Mouse (Mus musculus): ENCODE data around the gene Esyt3. TPM values are rescaled to one million over a fixed set of nuclear protein-coding genes. Genes with fewer than 3 reads are reported as not detected.

Esyt3 gene
- polyA plus RNA-seq, 1 experiment from 2014 or later = 0.38 TPM

DNA sequence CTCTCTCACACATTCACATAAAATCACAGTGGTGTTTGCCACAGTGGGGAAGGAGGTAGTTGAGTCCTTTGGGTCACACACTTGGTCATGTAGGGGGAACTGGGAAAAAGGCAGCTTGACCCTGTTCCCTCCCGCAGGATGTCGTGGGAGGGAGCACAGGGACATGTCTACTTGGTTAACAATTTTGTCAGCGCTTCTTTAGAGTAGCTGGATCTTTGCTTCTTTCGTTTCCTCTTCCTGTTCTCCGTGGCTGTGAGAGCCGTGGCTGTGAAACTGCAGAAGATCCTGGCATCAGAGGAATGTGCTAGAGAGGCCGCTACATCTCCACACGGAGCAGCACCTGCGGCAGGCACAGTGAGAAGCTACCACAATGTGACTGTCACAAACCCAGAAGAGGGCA lies 24.2 kb upstream of the Esyt3 start:
- H3K9ac ChIP-seq = no peak overlapping the region
- H3K4me3 ChIP-seq = no peak overlapping the region
- WGBS = 82% methylated on average over 9 of the region's 9 CpGs
- no peak overlapping the region for H3K27ac ChIP-seq
- no peak overlapping the region for H3K4me2 ChIP-seq
- H3K4me1 ChIP-seq (replicated peaks) = no peaks in the 10 kb centered on the region
- H3K36me3 ChIP-seq = peaks cover 21% of the 10 kb centered on the region
- H3K27me3 ChIP-seq = no peaks in the 10 kb centered on the region
- ATAC-seq (ENCODE audit: low FRiP score) = no peak
- H3K9me3 ChIP-seq = no peaks in the 10 kb centered on the region

DNA sequence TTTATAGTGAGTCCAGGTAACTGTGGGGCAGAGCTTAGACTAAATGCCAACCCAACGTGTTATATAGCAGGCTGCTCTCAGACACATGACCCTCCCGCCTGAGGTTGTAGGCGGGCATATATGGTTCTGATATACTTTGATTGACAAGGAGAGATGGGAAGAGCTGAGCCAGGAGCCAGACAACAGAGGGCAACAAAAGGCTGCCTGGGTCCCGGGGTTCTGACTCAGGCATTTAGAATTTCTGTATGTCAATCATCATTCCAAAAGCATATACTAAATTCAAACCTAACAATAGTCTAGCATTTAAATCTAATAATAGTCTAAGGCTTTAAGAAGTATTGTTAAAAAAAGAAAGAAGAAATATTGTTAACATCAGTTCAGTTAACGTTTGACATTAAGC lies 20.8 kb upstream of the Esyt3 start:
- Histone ChIP-seq H3K4me2 (no peak overlapping the region), H3K9me3 (no peaks in the 10 kb centered on the region), H3K27me3 (no peaks in the 10 kb centered on the region), H3K4me3 (no peak overlapping the region), H3K9ac (no peak overlapping the region), H3K4me1 (replicated peaks) (peaks cover 3% of the 10 kb centered on the region), H3K27ac (no peak overlapping the region), H3K36me3 (no peaks in the 10 kb centered on the region)
- ATAC-seq (ENCODE audit: low FRiP score) = no peak
- WGBS = 68% methylated on average over 5 of the region's 5 CpGs

DNA sequence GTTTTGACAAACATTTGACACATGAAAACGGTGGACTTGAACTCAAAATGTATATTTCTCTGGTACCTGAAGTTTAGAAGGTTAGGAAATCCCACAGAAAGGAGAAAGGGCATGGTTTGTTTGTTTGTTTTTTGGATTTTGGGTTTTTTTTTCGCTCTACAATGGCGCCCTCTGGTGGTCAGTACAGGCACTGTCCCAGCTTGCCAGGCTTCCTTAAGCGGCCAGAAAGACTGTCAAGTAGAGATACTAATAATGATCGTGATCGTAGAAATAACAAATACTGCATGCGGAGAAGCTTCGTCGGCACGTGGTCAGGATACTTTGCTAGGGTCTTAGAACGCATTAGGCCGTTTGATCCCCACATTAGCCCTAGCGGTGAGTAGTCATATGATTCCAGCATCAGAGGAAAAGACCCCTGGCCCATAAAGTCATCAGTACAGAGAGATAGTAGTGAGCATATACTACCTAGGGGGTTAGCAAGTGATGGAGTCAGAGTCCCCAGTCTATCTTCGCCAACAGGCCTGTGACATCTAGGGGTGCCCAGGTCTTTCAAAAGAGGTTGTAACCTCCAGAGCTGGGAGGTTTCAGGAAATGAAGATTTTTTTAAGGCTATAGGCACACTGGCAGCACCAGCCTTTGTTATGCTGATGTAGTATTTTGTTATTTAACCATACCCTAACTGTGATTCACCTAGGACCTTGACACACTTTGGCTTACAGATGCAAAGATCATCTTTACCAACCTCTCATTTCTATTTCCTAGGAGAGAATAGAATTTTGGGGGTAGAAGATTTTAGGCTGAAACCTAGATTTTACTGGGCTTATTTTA lies 18.4 kb upstream of the Esyt3 start:
- no peaks in the 10 kb centered on the region for H3K36me3 ChIP-seq
- no peaks in the 10 kb centered on the region; the same call in 1 of the 2 replicates for H3K9me3 ChIP-seq
- 11% methylated on average over 14 of the region's 14 CpGs for WGBS
- no peak overlapping the region for H3K27ac ChIP-seq
- no peaks in the 10 kb centered on the region for H3K27me3 ChIP-seq
- H3K4me1 ChIP-seq (replicated peaks) = peaks cover 3% of the 10 kb centered on the region
- no peak overlapping the region for H3K9ac ChIP-seq
- peak overlapping the region; percentile 31; the same call in 1 of the 2 replicates for H3K4me2 ChIP-seq
- 0 out of 2 replicates have a peak overlapping the region, but pooled peaks have one; percentile 6 for H3K4me3 ChIP-seq
- ATAC-seq (ENCODE audit: low FRiP score) = no peak

DNA sequence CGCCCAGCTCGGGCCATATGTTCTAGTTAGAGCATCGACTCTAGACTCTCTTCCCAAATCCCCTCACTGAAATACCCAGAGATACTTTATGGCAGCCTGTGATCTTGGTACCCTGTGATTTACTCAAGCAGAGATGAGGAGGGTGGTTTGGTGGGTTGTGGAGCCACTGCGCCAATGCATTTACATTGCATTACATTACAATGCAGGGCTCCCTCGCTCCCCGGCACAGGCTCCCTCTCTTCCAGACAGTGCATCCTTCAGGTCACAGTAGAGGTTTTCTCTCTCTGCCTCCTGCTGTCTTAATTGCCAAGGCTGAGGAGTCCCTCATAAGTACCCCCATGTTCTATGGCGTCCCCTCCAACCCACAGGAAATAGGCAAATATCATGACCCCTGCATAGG lies 10.1 kb upstream of the Esyt3 start:
- H3K27ac ChIP-seq = no peak overlapping the region
- WGBS = 69% methylated on average over 7 of the region's 7 CpGs
- H3K4me3 ChIP-seq = no peak overlapping the region
- no peaks in the 10 kb centered on the region for H3K27me3 ChIP-seq
- no peaks in the 10 kb centered on the region; the same call in 1 of the 2 replicates for H3K9me3 ChIP-seq
- no peak overlapping the region for H3K4me2 ChIP-seq
- H3K9ac ChIP-seq = no peak overlapping the region
- H3K4me1 ChIP-seq (replicated peaks) = no peaks in the 10 kb centered on the region
- H3K36me3 ChIP-seq = no peaks in the 10 kb centered on the region
- no peak for ATAC-seq (ENCODE audit: low FRiP score)

DNA sequence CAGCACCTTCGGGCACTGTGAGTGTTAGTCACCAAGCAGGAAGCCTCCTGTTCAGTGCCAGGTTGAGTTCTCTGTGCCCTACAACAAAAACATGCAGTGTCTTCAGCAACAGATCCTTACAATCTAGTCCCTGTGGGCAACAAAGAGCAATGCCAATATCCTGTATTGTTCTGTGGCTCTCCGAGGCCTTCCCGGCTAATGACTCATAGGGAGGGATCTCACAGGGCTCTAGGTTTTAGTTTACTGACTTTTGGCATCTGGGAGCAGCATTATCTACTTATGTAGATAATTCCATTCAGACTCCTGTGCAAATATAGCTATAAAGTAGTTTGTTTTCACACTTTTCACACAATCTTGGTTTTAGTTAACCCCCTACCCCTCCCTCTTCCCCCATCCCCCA lies 7.5 kb upstream of the Esyt3 start:
- Histone ChIP-seq H3K4me3 (no peak overlapping the region), H3K27me3 (peaks cover 7% of the 10 kb centered on the region; the same call in 1 of the 2 replicates), H3K9me3 (no peaks in the 10 kb centered on the region), H3K36me3 (no peaks in the 10 kb centered on the region), H3K27ac (no peak overlapping the region), H3K4me1 (replicated peaks) (no peaks in the 10 kb centered on the region), H3K4me2 (no peak overlapping the region), H3K9ac (no peak overlapping the region)
- ATAC-seq (ENCODE audit: low FRiP score) = no peak
- 77% methylated on average over 3 of the region's 3 CpGs for WGBS

DNA sequence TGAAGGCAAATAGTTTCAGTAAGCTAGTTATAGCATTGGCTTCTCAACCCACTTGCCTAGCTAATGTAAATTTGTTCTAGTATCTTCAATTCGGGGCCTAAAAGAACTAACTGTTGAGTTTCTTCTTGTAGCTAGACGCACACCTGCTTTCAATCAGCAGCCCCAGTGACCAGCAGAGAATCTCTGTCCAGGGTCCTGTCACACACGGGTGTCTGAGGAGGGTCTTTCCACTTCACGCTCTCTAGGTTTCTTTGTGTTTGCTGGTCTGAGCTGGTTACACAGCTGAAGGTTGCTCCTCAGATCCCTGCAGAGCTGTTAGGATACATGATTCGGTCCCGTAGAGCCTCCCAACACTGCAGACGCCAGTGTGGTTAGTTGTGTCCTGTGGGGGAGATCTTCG lies 4.7 kb upstream of the Esyt3 start:
- H3K9ac ChIP-seq = no peak overlapping the region
- no peaks in the 10 kb centered on the region for H3K36me3 ChIP-seq
- H3K4me3 ChIP-seq = no peak overlapping the region
- H3K4me1 ChIP-seq (replicated peaks) = peaks cover 7% of the 10 kb centered on the region
- peaks cover 33% of the 10 kb centered on the region for H3K27me3 ChIP-seq
- H3K27ac ChIP-seq = no peak overlapping the region
- H3K4me2 ChIP-seq = no peak overlapping the region
- ATAC-seq (ENCODE audit: low FRiP score) = no peak
- WGBS = 69% methylated on average over 8 of the region's 8 CpGs
- no peaks in the 10 kb centered on the region for H3K9me3 ChIP-seq

DNA sequence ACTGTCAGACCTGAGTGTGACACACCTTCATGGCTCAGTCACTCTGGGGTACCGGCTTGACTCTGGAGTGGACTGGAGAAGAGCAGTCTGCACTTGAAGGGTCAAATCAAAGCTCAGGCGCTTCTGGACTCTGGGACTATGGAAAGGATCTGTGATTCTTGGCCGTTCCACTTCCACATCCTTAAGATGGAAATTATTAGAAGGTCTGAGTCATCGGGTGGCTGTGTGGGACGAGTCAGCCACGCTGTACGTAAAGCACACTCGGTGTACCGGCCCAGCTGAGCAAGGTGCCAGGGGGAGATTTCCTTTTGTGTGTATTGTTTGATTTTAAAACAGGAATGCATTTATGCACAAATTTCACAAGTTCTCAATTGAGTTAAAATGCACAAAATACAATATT lies 3.6 kb upstream of the Esyt3 start:
- Histone ChIP-seq H3K9me3 (no peaks in the 10 kb centered on the region), H3K4me1 (replicated peaks) (peaks cover 17% of the 10 kb centered on the region), H3K27ac (no peak overlapping the region), H3K4me3 (no peak overlapping the region), H3K36me3 (no peaks in the 10 kb centered on the region), H3K4me2 (no peak overlapping the region), H3K9ac (no peak overlapping the region), H3K27me3 (peaks cover 44% of the 10 kb centered on the region)
- no peak for ATAC-seq (ENCODE audit: low FRiP score)
- WGBS = 91% methylated on average over 9 of the region's 9 CpGs

DNA sequence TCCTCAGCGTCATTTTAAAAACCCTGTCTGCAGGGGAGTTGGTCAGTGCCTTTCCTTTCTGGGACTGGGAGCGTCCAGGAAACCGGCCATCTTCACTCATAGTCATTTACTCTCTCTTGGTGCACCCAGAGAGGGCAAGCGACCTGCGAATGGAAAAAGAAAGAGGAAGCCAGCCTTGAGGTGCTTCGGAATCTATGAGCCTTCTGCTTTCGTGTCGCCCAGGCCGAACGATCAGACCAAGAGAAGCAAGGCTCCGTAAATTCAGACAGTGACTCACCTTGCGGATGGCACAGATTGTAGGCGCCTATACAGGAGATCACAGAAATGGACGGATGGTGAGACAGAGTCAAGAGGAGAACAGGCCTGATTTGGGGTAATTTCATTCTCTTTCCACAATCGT lies 655 bp upstream of the Esyt3 start:
- no peaks in the 10 kb centered on the region for H3K36me3 ChIP-seq
- H3K27ac ChIP-seq = no peak overlapping the region
- no peak overlapping the region for H3K4me3 ChIP-seq
- H3K27me3 ChIP-seq = peaks cover 64% of the 10 kb centered on the region
- no peak overlapping the region for H3K9ac ChIP-seq
- no peak for ATAC-seq (ENCODE audit: low FRiP score)
- no peak overlapping the region for H3K4me2 ChIP-seq
- H3K4me1 ChIP-seq (replicated peaks) = peaks cover 17% of the 10 kb centered on the region
- H3K9me3 ChIP-seq = no peaks in the 10 kb centered on the region
- WGBS = 89% methylated on average over 15 of the region's 15 CpGs

DNA sequence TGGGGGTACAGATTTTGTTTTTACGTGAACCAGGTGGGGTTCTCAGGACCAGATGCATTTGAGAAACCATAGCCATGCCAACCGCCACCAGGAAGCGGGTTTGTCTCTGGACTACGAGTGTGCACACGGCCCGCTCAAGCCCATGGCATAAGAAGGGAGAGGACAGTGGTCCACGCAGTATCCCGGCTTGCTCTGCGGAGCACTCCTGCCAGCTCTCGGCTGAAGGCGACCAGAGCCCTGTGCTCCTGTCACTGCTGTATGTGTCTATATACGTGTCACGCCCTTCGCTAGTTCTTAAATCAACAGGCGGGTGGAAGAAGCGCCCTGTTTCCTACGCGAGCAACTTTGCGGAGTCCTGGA lies 816 bp downstream of the Esyt3 start:
- no peaks in the 10 kb centered on the region for H3K9me3 ChIP-seq
- peak; percentile 57 for ATAC-seq (ENCODE audit: low FRiP score)

DNA sequence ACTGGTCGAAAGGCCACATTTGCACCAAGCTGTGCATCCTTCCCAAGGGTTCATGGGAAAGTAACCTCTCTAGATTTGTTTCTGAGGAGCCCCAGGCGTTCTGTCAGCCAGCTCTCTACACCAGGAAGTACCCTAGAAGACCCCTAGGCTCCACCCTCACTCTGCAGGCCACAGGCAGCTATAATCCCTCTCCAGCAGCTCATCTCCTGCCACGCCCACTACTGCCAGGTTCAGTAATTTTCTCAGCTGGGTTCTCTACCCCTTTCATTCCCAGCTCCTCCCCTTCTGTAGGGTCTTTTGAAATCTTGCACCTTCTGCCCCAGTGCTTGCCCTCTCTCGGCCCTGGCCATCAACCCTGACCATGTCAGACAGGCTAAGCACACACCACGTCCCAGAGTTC lies 2.4 kb downstream of the Esyt3 start:
- no peak overlapping the region for H3K4me2 ChIP-seq
- no peak overlapping the region for H3K9ac ChIP-seq
- H3K4me1 ChIP-seq (replicated peaks) = peaks cover 17% of the 10 kb centered on the region
- peaks cover 58% of the 10 kb centered on the region for H3K27me3 ChIP-seq
- H3K36me3 ChIP-seq = no peaks in the 10 kb centered on the region
- 31% methylated on average over 5 of the region's 5 CpGs for WGBS
- no peak for ATAC-seq (ENCODE audit: low FRiP score)
- H3K4me3 ChIP-seq = no peak overlapping the region
- no peak overlapping the region for H3K27ac ChIP-seq
- no peaks in the 10 kb centered on the region for H3K9me3 ChIP-seq

More for the DNA sequence above, 816 bp downstream of the Esyt3 start:
- Histone ChIP-seq H3K36me3 (no peaks in the 10 kb centered on the region), H3K9ac (peak overlapping the region; percentile 68; the same call in 1 of the 2 replicates), H3K27ac (no peak overlapping the region), H3K4me2 (peak overlapping the region; percentile 97), H3K4me3 (peak overlapping the region; percentile 51), H3K4me1 (replicated peaks) (peaks cover 17% of the 10 kb centered on the region), H3K27me3 (peaks cover 64% of the 10 kb centered on the region)
- 7% methylated on average over 19 of the region's 19 CpGs for WGBS

DNA sequence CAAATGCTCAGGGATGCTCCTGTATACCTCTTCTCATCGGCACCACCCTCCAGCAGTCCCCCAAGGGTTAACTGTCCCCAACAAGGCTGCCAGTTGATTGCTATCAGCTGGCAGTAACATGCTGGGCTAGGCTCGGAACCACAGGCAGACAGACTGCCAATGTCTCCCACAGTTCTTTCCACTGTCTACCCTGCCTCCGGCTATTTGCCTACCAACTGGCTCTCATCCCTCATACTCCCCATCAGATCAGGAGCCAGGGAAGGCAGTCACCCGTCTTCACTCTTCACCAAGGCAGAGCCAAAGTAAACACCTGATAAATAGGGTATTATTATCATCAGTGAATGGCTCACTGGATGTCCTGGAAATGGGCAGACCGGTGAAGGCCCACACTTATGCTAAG lies 3.6 kb downstream of the Esyt3 start:
- no peak overlapping the region for H3K27ac ChIP-seq
- no peak overlapping the region for H3K4me3 ChIP-seq
- H3K9ac ChIP-seq = no peak overlapping the region
- no peak for ATAC-seq (ENCODE audit: low FRiP score)
- no peaks in the 10 kb centered on the region for H3K9me3 ChIP-seq
- H3K4me1 ChIP-seq (replicated peaks) = peaks cover 17% of the 10 kb centered on the region
- H3K27me3 ChIP-seq = peaks cover 49% of the 10 kb centered on the region
- no peaks in the 10 kb centered on the region for H3K36me3 ChIP-seq
- H3K4me2 ChIP-seq = no peak overlapping the region
- 59% methylated on average over 5 of the region's 5 CpGs for WGBS

DNA sequence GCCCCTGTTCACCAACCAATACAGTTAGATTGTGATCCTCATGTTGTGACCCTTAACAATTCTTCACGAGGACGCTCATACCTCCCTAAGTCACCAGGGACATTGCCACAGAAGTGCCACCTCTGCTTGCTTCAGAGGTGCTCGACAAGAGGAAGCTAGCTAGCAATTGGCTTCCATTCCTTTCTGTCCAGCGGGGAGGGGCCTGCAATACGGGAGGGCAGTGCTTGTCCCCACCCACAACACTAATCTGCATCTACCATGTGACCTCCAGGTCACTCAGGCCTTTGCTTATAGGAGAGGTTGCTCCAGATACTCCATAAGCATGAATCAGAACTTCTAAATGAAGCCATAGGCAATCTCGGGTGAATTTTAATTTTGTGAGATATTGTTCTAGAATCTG lies 5.0 kb downstream of the Esyt3 start:
- H3K4me2 ChIP-seq = no peak overlapping the region
- no peak overlapping the region for H3K27ac ChIP-seq
- H3K9me3 ChIP-seq = peaks cover 7% of the 10 kb centered on the region; the same call in 1 of the 2 replicates
- H3K4me3 ChIP-seq = no peak overlapping the region
- peaks cover 14% of the 10 kb centered on the region for H3K4me1 ChIP-seq (replicated peaks)
- 73% methylated on average over 6 of the region's 6 CpGs for WGBS
- no peak for ATAC-seq (ENCODE audit: low FRiP score)
- H3K36me3 ChIP-seq = no peaks in the 10 kb centered on the region
- no peak overlapping the region for H3K9ac ChIP-seq
- H3K27me3 ChIP-seq = peaks cover 35% of the 10 kb centered on the region

DNA sequence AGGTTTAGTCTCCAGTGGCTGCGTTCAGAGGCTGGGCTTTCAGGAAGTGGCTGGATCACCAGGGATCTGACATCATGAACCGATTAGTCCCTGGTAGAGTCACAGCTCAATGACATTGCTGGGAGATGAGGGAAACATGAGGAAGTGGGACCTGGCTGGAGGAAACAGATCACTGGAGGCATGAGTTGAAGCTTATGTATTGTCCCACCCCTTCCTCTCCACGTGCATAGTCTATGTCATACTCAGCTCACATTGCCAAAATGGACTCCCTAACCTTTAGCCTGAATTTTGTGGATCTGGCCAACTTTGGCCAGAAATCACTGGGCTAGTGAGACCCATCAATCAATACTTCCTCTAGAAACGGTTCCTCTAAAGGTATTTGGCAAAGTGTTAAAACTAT lies 5.4 kb downstream of the Esyt3 start:
- Histone ChIP-seq H3K4me2 (no peak overlapping the region), H3K4me1 (replicated peaks) (peaks cover 9% of the 10 kb centered on the region), H3K9ac (no peak overlapping the region), H3K27me3 (peaks cover 30% of the 10 kb centered on the region), H3K4me3 (no peak overlapping the region), H3K9me3 (peaks cover 7% of the 10 kb centered on the region; the same call in 1 of the 2 replicates), H3K36me3 (no peaks in the 10 kb centered on the region), H3K27ac (no peak overlapping the region)
- no peak for ATAC-seq (ENCODE audit: low FRiP score)
- WGBS = 83% methylated on average over 4 of the region's 4 CpGs

Measured in hindbrain, embryonic 13.5 days (tissue).